Mouse (Mus musculus) cortical plate, adult 2 months (tissue): ENCODE measurements around the gene Taz.

ENCODE experiments used
- CTCF ChIP-seq: fragments of 200-500 bp; IDR thresholded peaks from 2 replicates; pipeline ENCODE4 v1.5.1; 2011; ENCODE audit warnings: mild to moderate bottlenecking, control low read depth, low read length; ENCODE audit not compliant: insufficient read depth; ENCODE audit errors: extremely low read depth
- POLR2A ChIP-seq: fragments of 200-500 bp; IDR thresholded peaks from 2 replicates; pipeline ENCODE4 v1.6.1; 2011; ENCODE audit warnings: mild to moderate bottlenecking, low read length, control low read depth; ENCODE audit not compliant: insufficient read depth; ENCODE audit errors: extremely low read depth

GRCm38 (mm10) chrX:74296538-74297448, 15.1 kb downstream of the Taz start, which contains the start of gene Atp6ap1:
- TF ChIP-seq CTCF (no peak), POLR2A (peak; percentile 86)
